Comparison of ENCODE assay signal across 8 mouse cellular contexts in the genomic region with DNA sequence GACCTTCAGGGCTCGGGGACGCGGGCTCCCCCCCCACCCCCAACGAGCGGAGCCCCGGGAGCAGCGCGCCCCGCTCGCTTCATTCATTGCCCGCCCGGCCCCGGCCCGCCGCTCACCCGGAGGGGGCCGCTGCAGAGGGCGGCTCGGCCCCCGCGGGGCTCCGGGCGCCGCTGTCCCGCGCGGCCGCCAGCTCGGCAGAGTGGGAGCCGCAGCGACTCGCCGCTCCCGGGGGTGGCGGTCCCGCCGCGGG. TPM values are rescaled to one million over a fixed set of nuclear protein-coding genes. Genes with fewer than 3 reads are reported as not detected.
DNase-seq lines count a peak whose midpoint lies in the region; ATAC-seq and TF ChIP-seq lines count a peak whose summit lies in the region.

No protein-coding gene starts in this region.

- H3K27ac ChIP-seq in embryonic facial prominence, embryonic 13.5 days, result peak overlapping the region; percentile 96
- H3K27ac ChIP-seq in intestine, embryonic 14.5 days (ENCODE audit: low read depth), result peak overlapping the region; percentile 94
- H3K27ac ChIP-seq in neural tube, embryonic 12.5 days, result peak overlapping the region; percentile 97

- H3K9me3 ChIP-seq in embryonic facial prominence, embryonic 13.5 days, result no peaks in the 10 kb centered on the region
- no peaks in the 10 kb centered on the region for H3K9me3 ChIP-seq in intestine, embryonic 14.5 days (ENCODE audit: control insufficient read depth, low read length)
- no peaks in the 10 kb centered on the region for H3K9me3 ChIP-seq in neural tube, embryonic 12.5 days

- H3K36me3 ChIP-seq in embryonic facial prominence, embryonic 13.5 days, result no peaks in the 10 kb centered on the region
- no peaks in the 10 kb centered on the region for H3K36me3 ChIP-seq in intestine, embryonic 14.5 days (ENCODE audit: control insufficient read depth, insufficient read depth, low read length)
- H3K36me3 ChIP-seq in neural tube, embryonic 12.5 days, result no peaks in the 10 kb centered on the region

- peak; percentile 57 for ATAC-seq in embryonic facial prominence, embryonic 13.5 days (ENCODE audit: insufficient number of reproducible peaks, insufficient read depth, low FRiP score, low TSS enrichment, low read depth)
- peak; percentile 51 for ATAC-seq in intestine, embryonic 14.5 days (replicated peaks; ENCODE audit: low FRiP score, low TSS enrichment, low read depth)
- ATAC-seq in neural tube, embryonic 12.5 days (ENCODE audit: low FRiP score, low read depth), result peak; percentile 74

- H3K4me2 ChIP-seq in embryonic facial prominence, embryonic 13.5 days, result peak overlapping the region; percentile 90
- H3K4me2 ChIP-seq in intestine, embryonic 14.5 days (ENCODE audit: low read length), result peak overlapping the region; percentile 81
- peak overlapping the region; percentile 89 for H3K4me2 ChIP-seq in neural tube, embryonic 12.5 days (replicated peaks)

- no peak for TF ChIP-seq CTCF in lung, adult 2 months (IDR thresholded peaks at IDR 0.05; ENCODE audit: insufficient read depth, low read length)

- peaks cover 5% of the 10 kb centered on the region for H3K27me3 ChIP-seq in embryonic facial prominence, embryonic 13.5 days
- H3K27me3 ChIP-seq in intestine, embryonic 14.5 days (replicated peaks; ENCODE audit: control insufficient read depth, insufficient read depth, low read length), result no peaks in the 10 kb centered on the region
- no peaks in the 10 kb centered on the region for H3K27me3 ChIP-seq in neural tube, embryonic 12.5 days (replicated peaks)

- TF ChIP-seq POLR2A in lung, adult 2 months (IDR thresholded peaks at IDR 0.05; ENCODE audit: borderline replicate concordance, extremely low read depth, low read depth, low read length), result no peak

- H3K4me3 ChIP-seq in lung, adult 2 months (replicated peaks; ENCODE audit: extremely low read depth, low read depth, low read length), result peak overlapping the region; percentile 66
- H3K4me3 ChIP-seq in embryonic facial prominence, embryonic 13.5 days, result peak overlapping the region; percentile 93
- peak overlapping the region; percentile 87 for H3K4me3 ChIP-seq in intestine, embryonic 14.5 days (ENCODE audit: low read depth, low read length)
- H3K4me3 ChIP-seq in neural tube, embryonic 12.5 days, result peak overlapping the region; percentile 94

- peaks cover 11% of the 10 kb centered on the region for H3K4me1 ChIP-seq in lung, adult 2 months (ENCODE audit: control insufficient read depth, insufficient read depth, low read length)
- H3K4me1 ChIP-seq in embryonic facial prominence, embryonic 13.5 days, result peaks cover 38% of the 10 kb centered on the region
- peaks cover 44% of the 10 kb centered on the region for H3K4me1 ChIP-seq in intestine, embryonic 14.5 days (replicated peaks; ENCODE audit: control insufficient read depth, insufficient read depth, low read length)
- peaks cover 20% of the 10 kb centered on the region; the same call in 1 of the 2 replicates for H3K4me1 ChIP-seq in neural tube, embryonic 12.5 days

- no peak for DNase-seq in lung, adult 2 months
- no peak for DNase-seq in lung, postnatal 36 days
- DNase-seq in intestine, embryonic 14.5 days (ENCODE audit: low spot score), result no peak
- no peak for DNase-seq in cerebellum, postnatal 10 days
- DNase-seq in cerebellum, postnatal 25 days, result no peak
- no peak for DNase-seq in gastrocnemius, adult 8-10 months (ENCODE audit: low spot score in 2 of 2)

- under 1% methylated on average over 35 of the region's 38 CpGs for WGBS in lung, adult 2 months
- 2% methylated on average over 30 of the region's 38 CpGs for WGBS in embryonic facial prominence, embryonic 13.5 days
- WGBS in intestine, embryonic 14.5 days, result under 1% methylated on average over 18 of the region's 38 CpGs
- under 1% methylated on average over 31 of the region's 38 CpGs for WGBS in neural tube, embryonic 12.5 days

- H3K9ac ChIP-seq in embryonic facial prominence, embryonic 13.5 days, result peak overlapping the region; percentile 92
- peak overlapping the region; percentile 92 for H3K9ac ChIP-seq in intestine, embryonic 14.5 days (ENCODE audit: low read length)
- H3K9ac ChIP-seq in neural tube, embryonic 12.5 days, result peak overlapping the region; percentile 95

RNA-seq across cellular contexts. Expression of a gene that starts 0.5 kb away (rescaled TPM):
- polyA plus RNA-seq in lung, adult 2 months (2012; rRNA removed), result 17.0 and 22.2 TPM in 2 replicates
- 16.1 and 20.5 TPM in 2 replicates for polyA plus RNA-seq in embryonic facial prominence, embryonic 13.5 days (2015; fragmentation: Nextera tagmentation; extraction: Ambion mirVana)
- 30.4 and 33.1 TPM in 2 replicates for polyA plus RNA-seq in intestine, embryonic 14.5 days (2014; fragmentation: Nextera tagmentation; extraction: Ambion mirVana)
- 13.2 and 14.2 TPM in 2 replicates for polyA plus RNA-seq in neural tube, embryonic 12.5 days (2016; fragmentation: Nextera tagmentation; extraction: Ambion mirVana)
- total RNA-seq in gastrocnemius, adult 8-10 months (2022), result 1 to 10 TPM; 6.7 to 8.1 (median 7.2) TPM
